Mouse (Mus musculus) erythroblast, embryonic 14.5 days (primary cell): ENCODE measurements around the gene Ccdc177.

Experiments
- GATA1 ChIP-seq: IDR thresholded peaks from 2 replicates; pipeline ENCODE4 v1.6.1; 2012; ENCODE audit warnings: low read length, inconsistent platforms, mixed read lengths
- TAL1 ChIP-seq: IDR thresholded peaks from 3 replicates; pipeline ENCODE4 v1.6.1; 2012; ENCODE audit warnings: low read length, inconsistent platforms, mixed read lengths

GRCm38 (mm10) chr12:80787604-80788003 lies 27.1 kb upstream of the Ccdc177 start:
- TF ChIP-seq GATA1 (no peak), TAL1 (no peak)
